Mouse (Mus musculus): Measurements from ENCODE around the gene Dnajb6.
"Not testable (repeated sequence)": the region's sequence is repeated elsewhere in the genome, so short reads cannot be mapped to it uniquely, and the experiment has no call there.

Gene Dnajb6

DNA sequence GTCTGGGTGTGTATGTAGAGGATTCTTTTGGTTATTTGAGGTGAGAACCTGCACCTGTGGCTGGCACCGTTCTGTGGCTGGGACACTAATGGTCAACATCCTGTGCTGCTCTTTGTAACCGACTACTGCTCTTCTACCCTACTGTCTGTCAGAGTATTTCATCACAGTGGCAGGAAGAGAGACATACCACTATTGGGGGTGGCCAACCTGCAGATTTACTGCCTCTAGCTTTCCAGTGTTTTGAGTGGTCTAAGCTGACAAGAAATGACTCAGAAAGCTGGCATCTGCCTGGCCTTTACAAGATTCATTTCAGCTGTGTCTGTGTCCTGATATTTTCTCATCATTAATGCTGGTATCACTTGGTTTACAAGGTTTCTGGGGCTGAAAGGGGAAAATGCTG, 36.5 kb downstream of the Dnajb6 start:
- no peak for DNase-seq

DNA sequence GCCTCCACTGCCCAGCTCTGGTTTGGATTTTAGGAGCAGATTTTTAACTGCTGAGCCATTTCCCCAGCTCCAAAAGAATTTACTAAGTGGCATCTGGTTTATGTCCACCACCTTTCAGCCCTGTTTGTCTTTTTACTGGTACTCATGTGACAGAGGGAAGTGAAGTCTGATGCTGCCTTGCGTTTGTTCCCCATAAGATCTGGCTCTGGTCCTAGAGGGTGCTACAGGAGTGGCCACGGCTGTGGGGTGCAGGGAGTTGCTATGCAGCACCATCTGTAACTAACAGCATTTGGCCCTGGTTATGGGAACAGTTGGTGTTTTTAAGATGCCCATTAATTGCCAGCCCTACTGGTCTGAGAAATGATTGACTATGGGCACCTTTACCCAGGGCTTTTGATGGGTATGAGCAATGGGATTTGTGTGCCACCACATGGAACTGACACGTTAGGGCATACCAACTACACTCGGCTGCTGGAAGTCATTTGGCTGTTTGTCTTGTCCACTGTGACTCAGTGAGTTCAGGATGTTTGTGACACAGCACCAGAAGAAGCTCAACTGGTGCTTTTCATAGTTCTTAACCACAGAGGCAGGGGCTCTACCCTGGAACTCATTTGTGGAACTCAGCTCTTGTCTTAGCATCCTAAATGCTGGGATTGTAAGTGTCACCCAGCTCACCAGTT, 37.3 kb downstream of the Dnajb6 start:
- no peak for DNase-seq

GRCm38 (mm10) chr5:29773460-29774150, 38.1 kb downstream of the Dnajb6 start:
- DNase-seq: no peak

DNA sequence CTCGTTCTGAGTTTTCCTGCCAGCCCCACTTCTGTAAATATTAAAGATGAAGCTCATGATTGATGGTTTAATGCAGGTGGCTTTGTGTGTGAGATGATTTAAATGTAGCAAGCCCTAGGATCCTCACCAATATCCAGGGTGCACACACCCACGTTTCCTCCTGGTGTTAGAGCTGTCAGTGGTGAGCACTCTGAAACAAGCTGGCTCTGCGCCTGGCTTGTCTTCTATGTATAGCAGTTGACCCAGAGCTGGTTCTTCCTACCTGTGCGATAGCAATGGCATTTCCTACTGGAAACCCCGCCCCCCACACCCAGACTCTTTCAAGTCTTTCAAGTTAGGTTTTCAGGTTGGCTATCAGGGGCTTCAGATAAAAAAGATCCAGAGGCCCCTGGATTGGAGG, 39.9 kb downstream of the Dnajb6 start:
- DNase-seq: no peak

- DNase-seq: no peak
These were observed 42.5 kb downstream of the Dnajb6 start for GRCm38 (mm10) chr5:29778029-29778428.

DNA sequence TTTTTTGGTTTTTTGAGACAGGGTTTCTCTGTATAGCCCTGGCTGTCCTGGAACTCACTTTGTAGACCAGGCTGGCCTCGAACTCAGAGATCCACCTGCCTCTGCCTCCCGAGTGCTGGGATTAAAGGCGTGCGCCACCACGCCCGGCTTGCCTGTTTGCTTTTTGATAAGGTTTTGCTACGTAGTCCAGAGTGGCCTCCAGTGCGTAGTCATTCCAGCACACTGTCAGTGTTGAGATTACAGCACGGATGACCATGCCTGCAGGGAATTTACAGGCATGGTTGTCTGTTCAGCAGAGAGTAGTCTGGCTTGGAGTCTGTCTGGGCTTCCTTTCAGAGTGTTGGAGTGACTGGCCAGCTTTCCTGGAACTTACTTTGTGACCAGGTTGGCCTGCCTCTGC, 44.2 kb downstream of the Dnajb6 start:
- not testable (repeated sequence) for DNase-seq

- no peak for DNase-seq
These were observed 46.8 kb downstream of the Dnajb6 start for GRCm38 (mm10) chr5:29782261-29782660.

- not testable (repeated sequence) for DNase-seq
These were observed 49.4 kb downstream of the Dnajb6 start for GRCm38 (mm10) chr5:29784906-29785305.

GRCm38 (mm10) chr5:29785953-29786352, 50.5 kb downstream of the Dnajb6 start:
- not testable (repeated sequence) for DNase-seq

DNA sequence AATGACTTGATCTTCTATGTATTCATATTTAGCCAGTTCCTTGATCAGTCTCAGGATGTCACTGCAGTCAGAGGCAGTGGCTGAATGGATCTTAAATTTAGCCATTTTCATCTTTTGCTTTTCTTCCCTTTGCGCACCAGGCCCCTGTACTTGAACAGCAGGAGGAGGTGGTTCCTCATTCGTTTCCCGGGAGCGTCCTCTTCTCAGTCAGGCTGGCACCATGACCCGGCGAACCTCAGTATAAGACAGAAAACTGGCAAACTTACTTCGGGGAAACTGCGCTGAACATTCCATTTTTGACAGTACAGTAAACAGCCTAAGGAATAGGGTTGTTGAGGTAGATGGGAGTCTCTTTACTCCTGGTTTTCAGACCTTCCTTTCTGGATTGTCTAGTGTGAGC, 59.4 kb downstream of the Dnajb6 start:
- not testable (repeated sequence) for DNase-seq

- DNase-seq: no peak
These were observed 73.5 kb downstream of the Dnajb6 start for GRCm38 (mm10) chr5:29808940-29809339.

- not testable (repeated sequence) for DNase-seq
These were observed 76.0 kb downstream of the Dnajb6 start for GRCm38 (mm10) chr5:29811377-29811921.

DNA sequence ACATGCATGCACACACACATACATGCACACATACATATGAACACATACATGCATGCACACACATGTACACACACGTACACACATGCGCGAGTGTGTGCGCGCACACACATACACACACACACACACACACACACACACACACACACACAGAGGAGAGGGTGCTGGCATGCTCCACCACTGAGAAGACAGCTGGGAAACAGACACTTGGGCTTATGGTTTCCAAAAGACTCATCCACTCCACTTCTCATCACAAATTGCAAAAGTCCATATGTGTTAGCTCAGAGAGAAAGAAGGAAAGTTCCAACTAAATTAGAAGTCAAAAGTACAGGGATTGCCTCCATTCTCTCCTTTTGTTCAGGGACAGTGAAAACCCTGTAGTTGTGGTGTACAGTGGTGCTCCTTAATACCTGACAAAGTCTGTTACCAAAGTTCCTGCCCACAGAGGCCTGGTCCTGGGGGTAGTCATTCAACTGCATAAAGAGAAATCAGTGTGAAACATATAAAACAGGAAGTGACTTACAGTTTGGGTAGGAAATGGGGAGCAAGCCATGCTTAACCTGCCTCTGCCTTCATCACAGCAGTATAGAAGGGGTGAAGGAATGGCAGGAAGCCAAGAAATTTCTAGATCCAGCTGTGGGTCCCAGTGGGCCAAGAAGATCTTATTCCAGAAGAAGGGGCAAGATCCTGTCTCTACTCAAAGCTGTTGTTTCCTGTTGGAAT, 81.2 kb downstream of the Dnajb6 start:
- no peak for DNase-seq

DNA sequence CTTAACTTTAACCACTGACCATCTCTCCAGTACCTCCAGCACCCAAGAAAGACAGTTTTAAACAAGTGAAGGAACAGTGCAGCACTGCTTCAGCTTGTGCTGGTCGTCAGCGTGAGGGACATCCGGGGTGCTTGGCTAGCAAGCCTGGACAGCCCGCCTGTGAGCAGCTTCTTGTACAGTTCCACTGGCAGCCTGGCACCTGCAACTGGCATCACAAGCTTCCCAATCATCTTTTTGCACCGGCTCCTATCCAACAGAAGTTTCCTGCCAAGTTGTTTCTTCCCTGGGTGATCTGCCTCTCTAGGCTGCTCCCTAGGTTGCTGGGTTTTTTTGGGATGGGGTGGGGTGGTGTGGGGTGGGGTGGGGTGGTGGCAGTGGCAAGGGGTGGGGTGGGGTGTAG, 81.9 kb downstream of the Dnajb6 start:
- DNase-seq: no peak

DNA sequence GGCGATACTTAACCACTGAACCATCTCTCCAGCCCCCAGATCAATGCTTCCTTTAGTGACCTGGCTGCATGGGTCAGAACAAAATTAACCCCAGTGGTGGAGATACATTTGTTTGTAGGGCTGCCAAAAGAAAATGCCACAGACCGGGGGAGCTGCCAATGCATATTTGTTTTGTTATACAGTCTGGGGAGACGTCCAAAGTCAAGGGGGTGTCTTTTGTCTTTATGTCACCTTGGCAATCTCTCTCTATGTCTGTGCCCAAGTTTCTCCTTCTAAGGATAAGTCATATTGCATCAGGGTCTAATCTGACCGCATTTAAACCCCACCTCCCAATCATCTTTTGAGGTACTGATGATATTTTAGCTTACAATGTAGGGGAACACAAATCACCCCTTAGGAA, 82.8 kb downstream of the Dnajb6 start:
- no peak for DNase-seq

- peak; percentile 53 for DNase-seq
These were observed 89.3 kb downstream of the Dnajb6 start for GRCm38 (mm10) chr5:29824796-29825195.

GRCm38 (mm10) chr5:29826780-29827179, 91.3 kb downstream of the Dnajb6 start:
- no peak for DNase-seq

DNA sequence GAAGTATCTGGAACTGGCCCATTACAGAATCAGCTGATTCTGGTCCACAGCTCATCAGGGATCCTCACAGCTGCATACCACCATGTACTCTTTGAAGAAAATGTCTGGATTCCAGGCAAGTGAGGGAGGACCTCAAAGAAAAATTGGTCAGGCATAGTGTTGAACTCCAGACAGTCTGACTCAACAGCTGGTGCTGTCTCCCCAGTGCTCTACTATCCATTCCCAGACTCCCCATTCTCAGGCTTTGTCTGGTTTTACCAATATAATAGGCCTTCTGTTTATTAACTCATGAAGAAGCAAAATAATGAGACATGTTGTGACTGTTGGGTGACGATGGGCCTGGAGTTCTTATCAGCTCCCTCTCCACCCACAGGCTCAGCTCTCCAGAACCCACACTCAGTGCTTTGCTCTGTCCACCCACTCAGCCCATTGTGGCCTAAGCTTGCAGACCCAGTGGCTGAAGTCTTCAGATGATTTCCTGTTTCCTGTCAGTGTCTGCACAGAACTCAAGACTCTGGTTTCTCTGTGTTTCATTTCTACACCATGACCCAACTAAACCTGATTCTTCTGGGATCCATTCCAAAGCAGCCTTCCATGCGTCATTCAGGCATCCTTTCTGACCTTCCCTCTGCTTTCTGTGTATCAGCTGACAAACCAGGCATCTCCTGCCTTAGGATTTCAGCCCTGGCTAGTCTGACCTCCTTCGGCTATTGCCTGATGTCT, 107.1 kb downstream of the Dnajb6 start:
- DNase-seq: no peak

DNA sequence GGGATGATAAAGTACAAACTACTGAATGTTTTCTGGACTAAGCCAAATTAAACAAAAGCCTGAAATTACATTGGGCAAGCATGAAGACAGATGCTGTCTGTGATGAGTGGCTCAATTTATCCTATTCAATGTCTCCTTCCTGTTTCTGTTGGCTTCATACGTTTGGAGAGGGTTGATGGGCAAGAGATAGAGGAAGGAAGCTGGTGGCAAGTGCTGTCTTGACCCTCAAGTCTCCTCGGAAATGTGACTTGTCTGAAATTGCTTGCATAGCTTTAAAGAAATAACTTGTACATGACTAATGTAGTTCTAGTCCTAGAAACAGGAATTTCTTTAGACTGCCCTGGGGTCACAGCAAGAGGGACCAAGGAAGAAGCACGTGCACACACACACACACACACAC, 109.5 kb downstream of the Dnajb6 start:
- no peak for DNase-seq

- no peak for DNase-seq
These were observed 112.0 kb downstream of the Dnajb6 start for GRCm38 (mm10) chr5:29847494-29847893.

DNA sequence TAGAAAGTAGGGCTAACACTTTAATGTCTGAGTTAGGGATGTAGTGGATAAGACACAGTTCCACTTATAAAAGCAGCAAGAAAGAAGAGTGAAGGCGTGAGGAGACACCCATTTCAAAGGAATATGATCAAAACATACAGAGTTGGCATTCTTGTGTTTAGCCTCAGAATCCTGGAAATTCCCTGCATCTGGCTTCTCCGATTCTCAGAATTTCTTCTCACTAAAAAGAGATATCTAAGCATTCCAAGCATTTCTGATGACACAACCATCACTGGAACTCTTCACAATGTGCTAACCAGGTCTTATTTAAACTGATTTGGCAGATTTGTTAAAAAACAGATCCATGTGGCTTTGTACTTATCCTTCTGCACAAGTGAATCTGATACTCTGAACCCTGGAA, 112.6 kb downstream of the Dnajb6 start:
- DNase-seq: no peak

- DNase-seq: no peak
These were observed 116.9 kb downstream of the Dnajb6 start for GRCm38 (mm10) chr5:29852376-29852775.

- no peak for DNase-seq
These were observed 117.5 kb downstream of the Dnajb6 start for GRCm38 (mm10) chr5:29853035-29853434.
